Mouse (Mus musculus) lung, adult 10 weeks (tissue): Measurements from ENCODE around the gene Kl. TPM values are rescaled to one million over a fixed set of nuclear protein-coding genes. Genes with fewer than 3 reads are reported as not detected.

ENCODE experiments used
- polyA plus RNA-seq: library from polyadenylated mRNA; stranded (reverse); fragments of 350-450 nt; fragmentation: Illumina TruSeq; extraction: RNeasy Lipid Tissue Mini Kit (QIAGEN cat#74804); gene quantifications from one replicate; pipeline ENCODE4 v1.2.3, GENCODE M21; 2014; ENCODE audit warnings: low read depth, low replicate concordance; ENCODE audit not compliant: insufficient read depth

Gene Kl
- polyA plus RNA-seq: 0.13 TPM

GRCm38 (mm10) chr5:150952328-150952668 is at the start of gene Kl:
TSS of gene Kl (plus strand) at chr5:150952607.

